Mouse (Mus musculus) kidney, adult 8-10 months (tissue): Measurements from ENCODE around the gene Ttc7.

Source experiments
- DNase-seq, 2 experiments: peaks; one replicate each; pipeline ENCODE4 v3.0.0; 2022

Gene Ttc7

GRCm38 (mm10) chr17:87339122-87339521, 56.4 kb downstream of the Ttc7 start:
- DNase-seq = peak; percentile 34 to 59

- peak; percentile 33 to 51 for DNase-seq
These were observed 60.5 kb downstream of the Ttc7 start for GRCm38 (mm10) chr17:87343060-87343703.

GRCm38 (mm10) chr17:87344441-87345251, 62.0 kb downstream of the Ttc7 start:
- DNase-seq = no peak

GRCm38 (mm10) chr17:87345252-87345593, 62.5 kb downstream of the Ttc7 start:
- no peak for DNase-seq

GRCm38 (mm10) chr17:87348353-87348752, 65.7 kb downstream of the Ttc7 start:
- DNase-seq = no peak

GRCm38 (mm10) chr17:87349069-87349468, 66.4 kb downstream of the Ttc7 start:
- no peak for DNase-seq

DNA sequence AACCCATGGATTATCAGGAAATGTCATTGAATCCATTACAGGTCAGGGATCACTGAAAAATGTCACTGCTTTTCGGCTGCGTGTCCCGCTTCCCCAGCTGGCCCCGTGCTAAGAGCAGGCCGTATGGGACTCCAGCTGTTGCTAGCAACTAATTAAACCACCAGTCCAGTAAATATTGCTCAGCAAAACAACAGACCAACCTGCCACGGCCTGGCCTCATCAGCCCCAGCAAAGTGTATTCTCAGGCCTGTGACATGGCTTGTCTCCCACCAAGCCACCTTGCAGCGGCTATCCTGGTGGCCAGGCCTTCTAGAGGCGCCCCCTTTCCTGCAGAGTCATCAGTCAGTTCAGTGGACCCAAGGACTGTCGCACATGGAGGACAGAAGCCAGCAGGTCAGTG, 66.9 kb downstream of the Ttc7 start:
- DNase-seq = peak; percentile 30 to 44

DNA sequence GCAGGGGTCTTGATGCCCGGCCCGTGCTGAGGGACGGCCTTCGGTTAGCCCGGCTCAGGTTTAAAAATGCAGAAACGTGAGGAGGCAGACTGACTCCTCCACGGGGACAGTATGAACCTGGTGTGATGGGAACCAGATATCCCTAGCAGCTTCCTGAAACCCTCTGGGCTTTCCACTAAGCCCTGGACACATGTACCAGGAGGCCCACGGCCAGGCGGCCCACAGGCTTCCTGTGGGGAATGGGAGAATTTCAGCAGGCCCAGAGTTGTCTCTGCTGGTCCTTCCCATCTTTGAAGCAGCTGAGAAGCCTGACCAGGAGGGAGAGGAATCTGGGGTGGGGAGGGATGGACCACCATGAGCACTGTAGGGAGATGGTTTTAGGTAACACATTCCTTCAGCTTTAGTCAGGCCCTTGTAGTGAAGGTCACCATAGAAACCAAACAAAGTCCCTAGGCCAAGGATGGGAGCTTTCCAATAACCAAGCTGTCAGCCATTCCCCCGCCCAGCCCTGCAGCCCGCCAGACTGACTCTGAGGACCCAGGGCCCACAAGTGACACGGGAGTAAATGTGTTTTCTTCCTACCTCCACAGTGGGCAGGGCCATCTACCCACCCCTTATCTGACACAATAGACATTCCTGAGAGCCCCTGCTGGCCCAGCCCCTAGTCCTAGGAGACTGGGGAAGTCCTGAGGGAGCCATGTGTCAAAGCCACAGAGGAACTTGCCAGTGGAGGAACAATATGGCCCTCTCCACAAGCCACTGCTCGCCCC, 68.0 kb downstream of the Ttc7 start:
- peak in 1 of 2 experiments; percentile 37 for DNase-seq

- peak; percentile 87 to 92 for DNase-seq
These were observed 68.8 kb downstream of the Ttc7 start for GRCm38 (mm10) chr17:87351241-87352105.

DNA sequence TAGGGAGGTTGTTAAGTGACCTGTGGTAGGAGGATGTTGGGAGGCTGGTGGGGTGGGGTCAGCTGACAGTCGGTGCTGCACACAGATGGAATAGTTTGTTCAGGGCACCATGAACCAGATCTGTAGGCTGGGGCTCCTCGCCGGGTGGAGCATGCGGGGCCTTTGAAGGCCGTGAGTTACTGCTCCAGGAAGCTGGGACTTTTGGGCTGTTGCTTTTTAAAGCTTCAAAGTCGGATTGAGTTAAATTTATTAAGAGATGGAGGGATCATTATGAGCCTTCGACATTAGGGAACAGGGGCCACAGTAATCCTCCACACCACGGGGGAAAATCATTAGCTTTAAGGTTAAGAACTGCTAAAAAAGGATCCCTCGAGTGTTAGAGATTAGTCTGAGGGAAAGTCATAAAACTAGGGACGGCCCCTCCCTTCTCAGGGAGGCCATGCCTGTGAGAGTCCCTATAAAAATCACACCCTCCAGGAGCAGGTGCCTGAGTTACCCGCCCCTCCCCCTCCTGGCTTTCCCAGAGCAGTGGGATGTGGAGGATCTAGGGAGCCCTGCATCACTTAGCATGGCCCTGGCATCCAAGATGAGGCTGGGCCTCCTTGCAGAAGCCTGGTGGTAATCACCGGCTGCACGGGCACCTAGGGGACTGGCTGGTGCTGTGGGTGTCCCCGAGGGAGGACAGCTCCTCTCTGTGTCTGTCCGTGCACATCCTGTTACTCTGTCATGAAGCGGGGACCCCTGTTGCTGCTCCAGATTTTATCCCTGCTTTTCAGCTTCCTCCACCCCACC, 69.6 kb downstream of the Ttc7 start:
- DNase-seq = peak; percentile 36 to 37

DNA sequence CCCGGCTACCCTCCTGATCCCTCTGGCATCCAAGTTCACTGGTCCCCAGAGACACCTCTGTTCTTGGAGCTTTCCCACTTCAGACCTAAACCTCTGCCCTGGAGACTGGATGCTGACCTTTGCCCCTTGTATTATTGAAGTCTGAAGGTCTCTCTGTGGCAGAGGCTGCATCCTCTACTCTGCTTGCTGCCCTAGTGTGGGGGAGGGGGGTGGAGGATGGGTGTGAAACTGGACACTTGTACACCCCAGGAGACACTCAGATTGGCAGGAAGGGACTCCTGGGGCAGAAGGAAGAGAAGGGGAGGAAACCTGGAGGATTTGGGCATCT, 70.2 kb downstream of the Ttc7 start:
- DNase-seq = peak; percentile 43 to 52

GRCm38 (mm10) chr17:87353745-87354320, 71.1 kb downstream of the Ttc7 start:
- DNase-seq = no peak

DNA sequence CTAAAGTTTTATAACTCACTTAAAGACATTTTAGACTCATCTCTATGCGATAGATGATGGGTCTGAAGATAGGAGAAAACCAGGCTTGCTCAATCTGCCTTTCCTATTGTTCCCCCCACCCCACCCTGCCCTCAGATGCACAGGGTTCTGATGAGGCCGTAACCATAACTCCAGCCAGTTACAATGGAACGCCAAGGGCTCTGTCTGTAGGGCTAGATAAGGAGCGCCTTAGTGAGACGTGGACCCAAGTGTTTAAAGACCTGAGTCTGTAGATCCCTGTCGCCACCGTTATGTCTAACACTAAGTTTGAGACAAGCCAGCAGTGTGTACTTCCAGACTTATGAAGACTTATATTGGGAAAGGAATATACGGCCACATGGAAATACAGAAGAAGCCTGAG, 72.8 kb downstream of the Ttc7 start:
- no peak for DNase-seq

DNA sequence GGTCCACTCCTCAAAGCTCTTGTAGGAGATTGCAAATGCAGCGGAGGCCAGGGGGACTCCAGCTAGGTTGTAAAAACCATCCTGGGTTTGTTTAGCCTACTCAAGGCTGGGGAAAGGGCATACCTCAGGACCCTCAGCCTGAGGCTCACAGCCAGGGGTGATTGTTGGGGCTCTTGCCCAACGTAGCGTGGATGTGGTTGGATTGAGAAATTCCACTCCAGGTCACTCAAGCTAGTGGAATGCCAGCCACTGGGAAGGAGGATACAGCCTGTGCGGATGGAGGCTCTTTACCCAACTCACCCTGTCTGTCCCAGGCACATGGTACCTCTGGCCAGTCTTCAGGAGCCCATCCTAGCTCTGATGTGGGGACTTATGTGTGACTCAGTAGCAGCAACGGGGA, 73.6 kb downstream of the Ttc7 start:
- DNase-seq = no peak

DNA sequence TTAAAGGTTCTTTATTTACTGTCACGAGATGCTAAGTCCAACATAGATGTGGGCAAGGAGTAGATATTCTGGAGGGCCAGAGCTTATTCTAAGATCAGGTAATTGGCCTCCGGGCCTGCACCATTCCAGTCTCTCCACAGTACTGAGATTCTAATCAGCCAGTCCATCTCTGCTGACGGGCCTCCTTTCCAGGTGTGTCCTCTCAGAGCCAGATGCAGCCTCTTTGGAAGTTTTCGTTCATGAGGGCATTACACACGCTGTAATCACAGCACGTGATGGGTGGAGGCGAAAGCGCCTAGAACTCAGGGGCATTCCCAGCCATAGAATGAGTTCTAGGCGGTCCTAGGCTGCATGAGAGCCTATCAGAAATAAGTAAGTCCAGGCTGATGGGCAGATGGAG, 74.8 kb downstream of the Ttc7 start:
- no peak for DNase-seq

GRCm38 (mm10) chr17:87361132-87361531, 78.4 kb downstream of the Ttc7 start:
- DNase-seq = no peak

GRCm38 (mm10) chr17:87364108-87364507, 81.4 kb downstream of the Ttc7 start:
- DNase-seq = no peak

- no peak for DNase-seq
These were observed 82.6 kb downstream of the Ttc7 start for GRCm38 (mm10) chr17:87365268-87365667.

DNA sequence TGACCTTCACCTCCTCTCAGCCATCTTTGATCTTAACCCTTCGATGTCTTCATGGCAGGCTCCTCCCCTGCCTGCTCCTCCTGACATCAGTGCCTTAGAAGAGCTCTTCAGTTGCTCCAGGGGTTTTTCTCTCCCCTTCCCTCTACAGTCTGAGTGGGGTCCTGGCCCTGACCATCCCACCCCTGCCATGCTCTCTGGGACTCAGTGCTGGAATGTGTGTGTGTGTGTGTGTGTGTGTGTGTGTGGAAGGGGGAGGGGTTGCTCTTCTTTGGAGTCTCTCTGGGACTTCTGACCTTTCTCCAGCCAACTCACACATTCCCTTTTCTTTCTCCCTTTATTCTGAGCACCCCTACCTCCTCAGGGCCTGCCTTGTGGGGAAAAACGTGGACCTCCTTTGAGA, 83.8 kb downstream of the Ttc7 start:
- no peak for DNase-seq

- no peak for DNase-seq
These were observed 84.5 kb downstream of the Ttc7 start for GRCm38 (mm10) chr17:87367228-87367627.

DNA sequence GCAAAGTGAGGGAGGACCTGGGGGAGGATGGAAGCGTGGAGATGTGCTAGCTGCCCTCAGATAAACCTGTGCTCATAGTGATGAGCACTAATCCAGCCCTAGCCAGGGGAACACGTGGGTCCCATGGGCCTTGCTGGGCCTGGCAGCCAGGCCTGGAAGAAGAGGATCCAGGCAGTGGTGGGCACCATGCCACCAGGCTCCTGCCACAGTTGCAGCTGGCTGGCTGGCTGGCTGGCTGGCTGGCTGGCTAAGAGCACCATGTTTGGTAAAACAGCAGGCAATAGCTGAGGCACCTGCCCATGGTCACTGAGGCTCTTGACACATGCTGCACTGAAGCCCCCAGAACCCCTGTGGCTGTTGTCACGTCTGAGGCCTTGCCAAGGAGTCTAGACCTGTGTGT, 85.0 kb downstream of the Ttc7 start:
- peak; percentile 44 to 47 for DNase-seq

- no peak for DNase-seq
These were observed 85.8 kb downstream of the Ttc7 start for GRCm38 (mm10) chr17:87368481-87368880.
